Mouse (Mus musculus) Patski (cell line): ENCODE results near the gene Glul. TPM values are rescaled to one million over a fixed set of nuclear protein-coding genes. Genes with fewer than 3 reads are reported as not detected.

Source experiments
- ATAC-seq: fragments of 100-300 bp; one replicate; pipeline ENCODE4 v1.8.0; 2021
- CTCF ChIA-PET: fragments of 350-600 bp; sonication (Branson Sonifier 250); formaldehyde crosslinking; loops from one replicate; lab custom pipeline; 2022; ENCODE audit warnings: inconsistent platforms; lab: Charles Lee
- POLR2A ChIA-PET: fragments of 350-600 bp; sonication (Branson Sonifier 250); formaldehyde crosslinking; loops from one replicate; lab custom pipeline; 2022; ENCODE audit warnings: antibody characterized with exemption, inconsistent platforms; lab: Charles Lee
- DNase-seq: peaks from one replicate; pipeline ENCODE4 v3.0.0-alpha.2; 2011; ENCODE audit warnings: low read depth, low spot score
- H3K27me3 ChIP-seq: fragments of 371-371 bp; one replicate; pipeline ENCODE4 v1.5.1; 2021
- CTCF ChIP-seq: fragments of 100-300 bp; IDR thresholded peaks from one replicate; pipeline ENCODE4 v1.5.1; 2021
- in situ Hi-C: fragments of 300-500 bp; cut with MboI; formaldehyde crosslinking; loops from 3 replicates; pipeline ENCODE4 v1.11.1; 2018; ENCODE audit warnings: low pct_unique_long_range_greater_than_20kb, mixed read lengths
- polyA plus RNA-seq: library from polyadenylated mRNA; unstranded; gene quantifications from one replicate; pipeline ENCODE4 v1.2.3, GENCODE M21; 2021

Gene Glul
- polyA plus RNA-seq, 1 experiment from 2014 or later, result 60.5 TPM

DNA sequence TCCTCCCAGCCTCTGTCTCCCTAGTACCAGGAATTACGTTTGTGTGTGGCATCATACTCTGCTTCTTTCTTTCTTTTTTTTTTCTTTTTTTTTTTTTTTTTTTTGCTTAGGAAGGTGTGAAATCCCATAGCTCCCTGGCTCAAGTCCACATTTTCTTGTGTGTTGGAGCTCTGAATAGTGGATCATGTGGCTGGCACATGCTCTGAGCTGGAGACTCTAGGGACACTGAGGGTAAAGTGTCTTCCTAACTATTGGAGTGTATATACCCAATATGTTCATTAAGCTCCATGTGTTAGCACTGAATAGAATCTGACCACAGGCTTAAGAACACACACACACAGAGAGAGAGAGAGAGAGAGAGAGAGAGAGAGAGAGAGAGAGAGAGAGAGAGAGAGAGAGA, 34.0 kb downstream of the Glul start:
- peaks cover 6% of the 10 kb centered on the region for H3K27me3 ChIP-seq
- TF ChIP-seq CTCF, result no peak
- POLR2A ChIA-PET, result no interaction called here
- DNase-seq (no peak), ATAC-seq (no peak)
- CTCF ChIA-PET, result no interaction called here
- in situ Hi-C loops, result no loop called here

DNA sequence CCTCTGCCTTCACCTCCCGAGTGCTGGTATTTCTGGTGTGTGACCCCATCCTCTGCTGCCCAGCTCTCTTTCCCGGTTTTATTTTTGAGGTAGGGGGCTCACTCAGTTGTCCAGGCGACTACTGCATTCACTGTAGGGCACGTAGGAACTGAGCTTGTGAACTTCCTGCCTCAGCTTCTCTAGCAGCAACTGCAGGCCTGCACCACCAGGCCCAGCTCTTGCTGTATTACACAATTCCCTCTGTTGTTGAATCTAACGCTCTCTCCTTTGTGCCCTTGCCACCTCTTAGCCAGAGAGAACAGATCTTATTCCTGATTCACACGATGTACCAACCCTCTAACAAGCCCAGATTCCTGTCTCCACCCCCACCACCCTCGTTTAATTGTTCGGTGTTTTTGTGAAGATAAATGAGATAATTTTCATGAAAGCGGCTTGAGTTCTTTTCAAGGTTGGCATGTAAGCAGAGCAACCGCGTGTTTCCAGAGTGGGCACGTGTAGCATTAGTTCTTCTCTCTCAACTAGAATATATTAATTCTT, 36.2 kb downstream of the Glul start:
- peaks cover 1% of the 10 kb centered on the region for H3K27me3 ChIP-seq
- in situ Hi-C loops, result no loop called here
- no peak for ATAC-seq
- TF ChIP-seq CTCF, result no peak
- ChIA-PET POLR2A (no interaction called here), CTCF (interaction anchor here (0.7 kb wide), 1 partner anchor 13 kb away, joined by 3 read pairs; no protein-coding TSS in a partner anchor)
- DNase-seq, result no peak

- peaks cover 3% of the 10 kb centered on the region for H3K27me3 ChIP-seq
- ATAC-seq, result no peak
- ChIA-PET CTCF (interaction anchor here (1.5 kb wide), 1 partner anchor 18 kb away, joined by 3 read pairs; no protein-coding TSS in a partner anchor), POLR2A (no interaction called here)
- no peak for DNase-seq
- TF ChIP-seq CTCF, result no peak
- in situ Hi-C loops, result no loop called here
These were observed 37.3 kb downstream of the Glul start for GRCm38 (mm10) chr1:153937025-153937424.

DNA sequence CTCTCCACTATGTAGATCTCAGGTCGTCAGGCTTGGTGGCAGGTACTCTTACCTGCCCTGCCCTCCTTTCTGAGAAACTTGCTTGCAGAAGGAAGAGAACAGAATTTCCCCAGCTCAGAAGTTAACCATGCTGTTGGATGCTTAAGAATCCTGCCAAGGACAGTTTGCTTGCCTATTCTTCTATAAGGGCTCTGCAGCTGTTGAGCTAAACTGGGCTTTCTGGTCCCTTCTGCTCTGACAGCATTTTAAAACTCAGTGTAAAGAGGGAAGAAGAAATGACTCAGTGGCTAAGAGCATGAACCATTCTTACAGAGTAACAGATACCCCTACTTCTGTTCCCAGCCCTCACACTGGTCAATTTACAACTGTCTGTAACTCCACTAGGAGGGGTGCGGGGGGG, 41.2 kb downstream of the Glul start:
- TF ChIP-seq CTCF, result no peak
- no peak for ATAC-seq
- in situ Hi-C loops, result no loop called here
- POLR2A ChIA-PET, result no interaction called here
- CTCF ChIA-PET, result no interaction called here
- H3K27me3 ChIP-seq, result peaks cover 3% of the 10 kb centered on the region
- no peak for DNase-seq

DNA sequence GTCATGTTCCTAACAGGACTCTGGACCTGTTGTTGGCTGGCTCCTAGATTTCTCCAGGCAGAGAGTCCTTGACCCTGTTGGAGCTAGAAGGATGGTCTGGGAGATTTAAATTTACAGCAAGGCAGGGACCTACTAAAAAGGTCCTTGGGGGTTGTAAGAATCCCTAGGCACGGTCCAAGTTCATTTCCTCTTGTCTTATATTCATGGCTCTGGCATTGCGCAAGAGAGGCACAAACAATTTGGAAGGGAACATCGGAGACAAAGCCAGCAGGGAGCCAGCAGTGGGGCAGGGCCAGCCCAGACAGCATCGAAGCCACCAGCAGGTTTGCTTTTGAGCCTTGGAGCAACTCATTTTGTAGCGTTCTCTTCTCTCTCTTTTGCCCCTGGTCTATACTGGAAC, 45.4 kb downstream of the Glul start:
- no peak for TF ChIP-seq CTCF
- ATAC-seq (no peak), DNase-seq (no peak)
- H3K27me3 ChIP-seq, result peaks cover 16% of the 10 kb centered on the region
- in situ Hi-C loops, result no loop called here
- POLR2A ChIA-PET, result interaction anchor here (0.6 kb wide), 1 partner anchor 263 kb away, joined by 3 read pairs; no protein-coding TSS in a partner anchor
- CTCF ChIA-PET, result no interaction called here

DNA sequence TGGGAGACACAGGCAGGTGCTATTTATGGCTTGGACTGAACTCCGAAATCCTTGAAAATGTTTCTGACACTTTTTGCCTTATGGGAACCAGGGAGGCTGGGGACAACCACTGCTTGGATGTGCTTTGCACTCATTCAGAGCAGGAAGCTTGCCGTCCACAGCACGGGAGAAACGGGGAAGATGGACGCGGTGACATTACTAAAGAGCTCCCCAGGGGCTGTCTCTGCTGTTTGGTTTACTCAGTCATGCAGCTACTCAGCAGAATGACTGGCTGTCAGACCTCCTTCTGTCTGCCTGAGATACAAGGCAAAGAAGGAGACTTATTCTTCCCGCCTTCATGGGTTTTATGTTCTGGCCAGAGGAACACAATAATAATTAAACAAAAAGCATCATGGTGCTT, 47.2 kb downstream of the Glul start:
- ChIA-PET CTCF (no interaction called here), POLR2A (no interaction called here)
- H3K27me3 ChIP-seq, result peaks cover 14% of the 10 kb centered on the region
- ATAC-seq (no peak), DNase-seq (no peak)
- in situ Hi-C loops, result no loop called here
- TF ChIP-seq CTCF, result no peak

DNA sequence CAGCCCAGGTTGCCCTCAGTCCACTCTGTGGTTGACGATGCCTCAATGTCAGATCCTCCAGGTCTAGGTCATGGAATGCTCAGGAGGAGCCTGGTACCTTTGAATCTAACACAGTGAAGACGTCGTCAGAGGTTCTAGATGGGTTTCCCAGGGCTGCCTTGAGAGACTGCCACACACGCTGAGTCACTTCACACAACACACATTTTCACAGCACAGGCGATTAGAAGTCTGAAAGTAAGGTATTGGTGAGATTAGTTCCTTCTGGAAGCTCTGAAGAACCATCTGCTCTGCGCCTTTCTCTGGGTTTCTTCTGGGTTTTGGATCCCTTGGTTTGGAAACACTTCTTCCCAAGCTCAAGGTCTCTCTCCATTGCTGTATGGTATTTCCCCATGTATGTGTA, 48.1 kb downstream of the Glul start:
- in situ Hi-C loops, result no loop called here

DNA sequence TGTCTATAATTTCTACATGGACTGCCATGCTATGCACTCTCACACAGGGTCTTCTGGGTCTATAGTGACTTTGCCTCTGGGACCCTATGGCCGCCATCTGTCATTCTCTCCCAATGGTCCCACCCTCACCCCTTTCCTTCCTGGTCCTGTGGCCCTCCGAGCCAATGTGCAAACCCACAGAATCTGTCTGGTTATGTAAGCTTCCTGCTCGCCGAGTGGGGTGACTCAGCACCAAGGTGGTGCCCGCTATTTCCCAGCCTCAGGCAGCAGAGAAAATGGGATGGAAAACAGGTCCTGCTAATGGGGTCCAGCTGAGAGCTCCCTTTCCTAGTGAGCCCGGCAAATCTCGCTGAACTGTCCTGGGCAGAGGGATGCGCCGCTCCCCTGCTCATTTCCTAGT, 53.5 kb downstream of the Glul start:
- in situ Hi-C loops, result no loop called here
- CTCF ChIA-PET, result no interaction called here
- POLR2A ChIA-PET, result interaction anchor here (0.5 kb wide), 1 partner anchor 42 kb away, joined by 4 read pairs; no protein-coding TSS in a partner anchor
- H3K27me3 ChIP-seq, result peaks cover 31% of the 10 kb centered on the region
- ATAC-seq (no peak), DNase-seq (no peak)
- TF ChIP-seq CTCF, result no peak

More for the DNA sequence above, 48.1 kb downstream of the Glul start:
- no peak for TF ChIP-seq CTCF
- ATAC-seq (no peak), DNase-seq (no peak)
- H3K27me3 ChIP-seq, result peaks cover 14% of the 10 kb centered on the region
- ChIA-PET CTCF (no interaction called here), POLR2A (no interaction called here)

DNA sequence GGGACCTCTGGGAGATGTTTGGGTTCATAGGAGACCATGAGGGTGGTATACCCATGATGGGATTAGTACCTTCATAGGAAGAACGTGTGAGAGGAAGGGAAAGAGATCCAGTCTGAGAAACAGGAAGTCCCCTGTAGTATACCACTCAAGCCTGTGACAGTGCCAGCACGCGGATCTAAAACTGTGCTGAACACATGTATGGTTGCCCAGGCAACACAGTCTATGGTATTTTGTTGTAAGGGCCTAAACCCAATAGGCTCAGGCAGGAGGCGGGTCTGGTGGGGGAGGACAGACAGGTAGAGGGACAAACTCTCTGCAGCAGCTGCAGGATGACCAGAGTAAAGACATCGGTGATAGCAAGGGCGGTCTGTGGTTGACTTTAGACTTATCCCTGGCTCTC, 54.1 kb downstream of the Glul start:
- in situ Hi-C loops, result no loop called here
- POLR2A ChIA-PET, result no interaction called here

GRCm38 (mm10) chr1:153957850-153958249, 58.1 kb downstream of the Glul start:
- in situ Hi-C loops, result no loop called here
- ATAC-seq (no peak), DNase-seq (no peak)
- ChIA-PET POLR2A (interaction anchor here (0.7 kb wide), 1 partner anchor 41 kb away, joined by 3 read pairs; no protein-coding TSS in a partner anchor), CTCF (no interaction called here)
- peaks cover 20% of the 10 kb centered on the region for H3K27me3 ChIP-seq
- no peak for TF ChIP-seq CTCF

More for the DNA sequence above, 54.1 kb downstream of the Glul start:
- ATAC-seq (no peak), DNase-seq (no peak)
- CTCF ChIA-PET, result no interaction called here
- no peak for TF ChIP-seq CTCF
- peaks cover 31% of the 10 kb centered on the region for H3K27me3 ChIP-seq

Other genes starting within 250 kb of the Glul start
- gene Rgs8, start 246.9 kb upstream of the Glul start, polyA plus RNA-seq, result 0.53 TPM
- 0.03 TPM for gene Rgs16, start 159.6 kb upstream of the Glul start, polyA plus RNA-seq
- 8.1 TPM for gene Rnasel, start 150.5 kb upstream of the Glul start, polyA plus RNA-seq
- gene Rgsl1, start 55.8 kb upstream of the Glul start, polyA plus RNA-seq, result 0.05 TPM
- gene Teddm1b, start 25.6 kb upstream of the Glul start, polyA plus RNA-seq, result 0.09 TPM
- not detected for gene Teddm1a, start 8.2 kb upstream of the Glul start, polyA plus RNA-seq
- gene Teddm2, start 284 bp downstream of the Glul start, polyA plus RNA-seq, result 0.18 TPM